Mouse (Mus musculus) gonadal fat pad, adult 2 months (tissue): ENCODE results near the gene Rnf152. TPM values are rescaled to one million over a fixed set of nuclear protein-coding genes. Genes with fewer than 3 reads are reported as not detected.

Experiments
- DNase-seq: peaks from one replicate; pipeline ENCODE4 v3.0.0-alpha.2; 2012; ENCODE audit warnings: low read depth
- polyA plus RNA-seq: library from polyadenylated mRNA; depleted of rRNA; stranded (reverse); fragments of >200 nt; gene quantifications from 2 replicates; pipeline ENCODE4 v1.2.3, GENCODE M21; 2012

Rnf152 gene
- polyA plus RNA-seq, 1 experiment: 0.62 TPM

- no peak for DNase-seq
These were observed 44.0 kb downstream of the Rnf152 start for GRCm38 (mm10) chr1:105312601-105312901.

GRCm38 (mm10) chr1:105311899-105312600 lies 44.5 kb downstream of the Rnf152 start:
- DNase-seq: no peak

DNA sequence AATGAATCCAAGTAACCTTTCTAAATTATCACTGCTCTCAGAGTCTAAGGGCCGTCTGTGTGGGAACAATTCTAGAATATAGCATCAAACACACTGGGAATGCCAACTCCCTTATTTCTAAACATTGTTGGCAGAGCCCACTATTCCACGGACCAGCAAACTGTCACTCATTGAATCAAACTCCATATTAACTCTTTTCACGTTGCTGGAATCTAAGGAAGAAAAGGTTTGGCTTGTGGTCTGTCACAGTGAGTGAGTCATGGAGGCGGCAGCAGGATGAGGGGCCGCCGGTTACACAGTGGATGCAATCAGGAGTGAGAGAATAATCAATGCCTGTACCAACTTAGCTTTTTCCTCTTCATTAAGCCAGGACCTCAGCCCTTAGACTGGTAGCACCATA lies 54.3 kb downstream of the Rnf152 start:
- no peak for DNase-seq

DNA sequence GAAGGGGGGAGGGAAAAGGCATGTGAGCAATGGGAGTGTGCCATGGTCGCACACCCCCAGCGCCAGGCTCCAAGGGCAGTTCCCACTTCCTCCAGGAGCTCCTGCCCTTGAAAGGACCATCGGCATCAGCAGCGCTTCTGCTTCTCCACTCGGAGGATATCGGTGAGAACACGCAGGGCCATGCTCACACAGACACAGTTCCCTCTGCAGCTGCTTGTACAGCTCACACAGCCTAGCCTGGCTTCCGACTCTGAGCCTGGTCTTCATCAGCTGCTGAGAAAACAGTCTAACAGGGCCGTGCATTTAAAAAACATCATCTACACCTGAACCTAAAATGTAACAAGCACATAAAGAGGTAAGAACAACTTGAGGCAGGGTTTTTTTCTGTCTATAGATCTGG lies 54.7 kb downstream of the Rnf152 start:
- no peak for DNase-seq

DNA sequence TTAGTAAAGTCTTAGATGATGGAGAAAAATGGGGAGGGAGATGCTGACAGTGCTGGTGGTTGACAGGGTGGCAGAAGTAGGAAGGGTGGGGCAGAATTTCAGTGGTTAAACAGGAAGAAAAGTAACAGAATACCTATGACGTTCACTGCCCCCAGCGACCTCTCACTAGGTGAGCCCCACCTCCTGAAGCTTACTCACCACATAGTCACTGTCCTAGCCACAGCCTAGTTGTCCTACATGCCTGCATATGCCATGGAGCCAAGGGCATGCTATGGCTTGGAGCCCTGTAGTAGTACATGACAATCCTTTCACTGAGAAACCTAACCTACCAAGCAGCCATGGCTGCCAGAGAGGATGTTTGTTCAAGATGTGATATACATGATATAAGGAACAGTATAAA lies 64.7 kb downstream of the Rnf152 start:
- DNase-seq: no peak

- DNase-seq: no peak
These were observed 69.0 kb downstream of the Rnf152 start for GRCm38 (mm10) chr1:105287536-105287935.

DNA sequence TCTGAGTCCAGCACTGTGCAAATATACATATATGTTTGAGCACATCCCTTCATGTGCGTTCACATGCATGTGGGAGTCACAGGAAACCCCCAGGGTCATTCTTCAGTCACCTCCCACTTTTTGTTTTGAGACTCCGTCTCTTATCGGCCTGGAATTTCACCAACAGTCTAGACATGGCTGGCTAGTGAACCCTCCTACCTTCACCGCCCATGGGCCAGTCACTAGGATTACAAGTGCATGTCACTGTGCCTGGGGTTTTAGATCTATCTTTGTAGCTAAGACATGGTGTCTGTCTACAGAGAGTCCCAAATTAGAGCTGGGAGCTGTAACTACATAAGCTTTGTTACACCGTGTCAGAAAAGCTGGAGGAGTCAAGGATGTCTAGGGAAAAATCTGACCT lies 69.6 kb downstream of the Rnf152 start:
- DNase-seq: no peak

DNA sequence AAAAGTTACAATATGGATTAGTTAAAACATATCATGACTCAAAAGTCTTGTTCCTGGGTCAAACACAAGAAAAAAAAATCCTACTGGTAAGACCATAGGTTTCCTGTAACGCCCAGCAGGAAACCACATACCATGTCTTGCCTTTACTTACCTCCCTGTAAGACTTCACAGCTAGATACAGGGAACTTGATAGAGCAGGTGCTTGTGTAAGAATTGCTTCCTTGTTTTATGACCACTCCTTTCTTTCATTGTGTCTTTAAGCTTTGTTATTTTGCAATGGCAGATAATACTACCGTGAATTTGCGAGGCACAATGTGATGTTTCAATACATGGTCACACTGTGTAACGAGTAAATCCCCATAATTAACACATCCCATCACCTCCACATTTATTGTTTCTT lies 71.5 kb downstream of the Rnf152 start:
- no peak for DNase-seq

DNA sequence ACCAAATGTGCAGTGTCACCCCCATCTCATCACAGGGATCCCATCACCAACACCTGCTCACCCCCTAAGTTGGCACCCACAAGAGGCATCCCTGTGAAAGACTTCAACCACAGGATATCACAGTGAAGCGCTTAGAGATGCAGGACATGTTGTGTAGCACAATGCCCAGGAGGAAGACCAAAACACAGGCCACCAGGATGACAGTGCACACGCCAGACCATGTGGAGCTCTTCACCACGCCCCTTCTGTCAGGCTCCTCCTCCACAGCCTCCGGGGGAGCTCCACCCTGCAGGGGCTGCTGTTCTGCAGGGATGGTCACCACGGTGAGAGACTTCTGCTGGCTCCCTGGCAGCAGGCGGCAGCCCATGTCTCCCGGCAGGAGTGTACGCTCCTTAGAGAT lies 72.4 kb downstream of the Rnf152 start:
- DNase-seq: no peak

DNA sequence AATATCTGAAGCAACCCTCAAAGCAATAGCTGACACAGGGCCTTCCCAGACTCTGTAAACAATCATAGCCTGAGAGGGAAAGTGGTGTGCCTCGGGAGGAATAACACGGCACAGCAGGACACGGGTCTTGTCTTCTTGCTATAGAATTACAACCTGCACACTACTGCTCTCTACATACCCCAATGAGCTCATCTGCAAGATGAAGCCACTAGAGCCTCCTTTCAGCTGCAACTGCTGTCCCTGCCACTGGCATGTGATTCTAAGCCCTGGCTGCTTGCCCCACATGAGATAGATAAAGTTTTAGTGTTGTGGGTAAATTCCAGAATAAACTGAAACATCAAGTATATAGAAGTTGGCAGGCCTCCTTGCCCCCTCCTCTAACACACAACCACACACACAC lies 75.2 kb downstream of the Rnf152 start:
- no peak for DNase-seq

DNA sequence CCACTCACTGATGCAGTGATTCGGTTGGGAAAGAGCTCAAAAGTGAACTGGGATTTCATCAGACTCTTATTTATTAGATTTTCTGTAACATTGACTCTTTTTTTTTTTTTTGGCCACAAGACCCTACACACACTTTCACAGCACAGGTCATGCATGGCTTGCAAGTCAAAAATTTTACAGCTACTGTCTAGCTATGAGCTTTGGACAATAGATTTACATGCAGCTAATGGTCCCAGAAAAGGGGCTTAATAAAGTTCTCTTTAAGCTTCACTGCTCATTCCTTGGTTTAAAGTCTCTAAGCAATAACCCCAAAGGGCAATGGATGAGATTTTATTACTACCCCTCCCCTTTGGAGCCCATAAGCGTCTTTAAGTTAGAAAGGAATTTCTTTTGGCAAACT lies 76.3 kb downstream of the Rnf152 start:
- DNase-seq: no peak

DNA sequence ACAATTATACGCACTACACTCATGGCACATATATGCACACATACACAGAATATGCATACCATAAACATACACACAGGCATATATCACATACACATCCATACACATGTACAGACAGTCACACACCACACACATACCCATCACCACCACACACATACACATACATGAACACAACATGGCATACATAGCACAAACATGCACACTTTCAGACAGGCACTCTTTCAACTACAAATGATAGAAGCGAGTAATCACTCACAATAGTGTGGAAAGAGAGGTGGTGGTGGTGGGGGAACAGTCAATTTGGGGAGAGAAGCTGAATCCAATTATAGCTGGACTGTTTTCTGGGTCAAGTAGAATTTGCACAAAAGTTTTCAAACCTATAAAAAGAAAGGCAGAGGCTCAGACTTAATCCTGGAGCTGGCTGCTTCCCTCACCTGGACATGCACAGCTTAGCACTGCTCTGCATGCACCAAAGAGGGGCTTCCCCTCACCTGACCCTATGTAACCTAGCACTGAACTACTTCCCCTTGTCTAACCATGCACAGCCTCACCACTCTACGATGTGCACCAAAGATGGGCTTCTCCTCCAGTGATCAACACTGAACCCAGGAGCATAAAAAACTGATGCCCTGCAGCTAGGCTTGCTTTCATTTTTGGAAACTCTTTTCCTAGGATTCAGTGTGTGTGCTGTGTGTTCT lies 81.9 kb downstream of the Rnf152 start:
- no peak for DNase-seq

DNA sequence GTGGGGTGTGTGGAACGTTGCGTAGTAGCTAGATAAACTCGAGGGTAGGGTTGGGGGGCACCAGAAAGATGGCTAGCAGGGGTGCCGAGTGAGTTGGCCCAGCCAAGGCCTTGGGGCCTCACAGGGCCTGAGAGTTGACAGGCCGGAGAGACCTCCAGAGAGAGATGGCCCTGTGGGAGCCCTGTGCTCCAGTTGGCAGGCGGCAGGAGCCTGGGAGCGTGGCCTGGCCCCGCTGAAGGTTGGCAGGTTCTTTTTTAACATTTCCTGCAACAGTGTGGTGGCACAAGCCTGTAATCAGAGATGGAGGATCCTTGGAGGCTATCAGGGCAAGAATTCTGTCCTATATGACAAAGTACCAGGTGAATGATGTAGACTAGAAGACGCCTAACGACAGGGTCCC lies 85.4 kb downstream of the Rnf152 start:
- no peak for DNase-seq

- DNase-seq: no peak
These were observed 93.1 kb downstream of the Rnf152 start for GRCm38 (mm10) chr1:105263283-105264033.

GRCm38 (mm10) chr1:105260200-105260599 lies 96.3 kb downstream of the Rnf152 start:
- DNase-seq: no peak

- DNase-seq: no peak
These were observed 99.3 kb downstream of the Rnf152 start for GRCm38 (mm10) chr1:105257199-105257598.

DNA sequence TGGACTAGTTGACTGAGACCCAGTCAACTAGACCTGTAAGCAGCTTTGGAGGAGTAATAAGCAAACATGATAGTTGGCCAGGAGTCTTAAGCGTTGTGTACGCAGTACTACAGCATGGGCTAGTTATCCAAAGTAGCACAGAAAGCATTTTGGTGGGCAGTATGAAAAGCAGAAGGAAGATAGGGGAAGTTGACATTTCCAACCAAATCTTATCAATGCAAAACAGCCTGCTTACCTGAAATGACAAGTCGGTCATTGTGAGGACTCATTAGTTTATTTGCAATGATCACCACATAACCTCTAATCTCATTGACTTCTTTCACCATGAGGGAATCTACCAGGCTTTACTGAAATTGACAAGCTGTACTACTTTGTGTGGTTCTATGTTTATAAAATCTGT lies 107.3 kb downstream of the Rnf152 start:
- DNase-seq: no peak

DNA sequence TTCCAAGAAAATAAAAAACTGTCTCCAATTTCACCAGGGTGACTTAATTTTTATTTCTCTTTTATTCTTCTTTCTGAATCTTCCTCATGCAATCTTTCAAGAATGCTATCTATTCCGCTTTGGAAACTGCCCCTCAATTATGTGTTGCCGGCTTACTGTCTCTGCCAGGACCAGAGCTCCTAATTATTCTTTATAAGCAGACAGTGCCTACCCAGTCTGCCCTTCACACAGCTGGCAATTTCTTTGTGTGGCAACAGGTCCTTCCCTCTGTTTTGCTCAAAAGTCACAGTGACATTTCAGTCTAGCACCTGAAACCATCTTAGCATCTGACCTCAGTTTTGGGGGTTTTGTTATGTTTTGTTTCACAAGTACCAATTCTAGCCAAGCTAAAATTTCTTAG lies 109.9 kb downstream of the Rnf152 start:
- DNase-seq: no peak

GRCm38 (mm10) chr1:105246075-105246574 lies 110.4 kb downstream of the Rnf152 start:
- no peak for DNase-seq

- no peak for DNase-seq
These were observed 113.0 kb downstream of the Rnf152 start for GRCm38 (mm10) chr1:105243359-105244142.

DNA sequence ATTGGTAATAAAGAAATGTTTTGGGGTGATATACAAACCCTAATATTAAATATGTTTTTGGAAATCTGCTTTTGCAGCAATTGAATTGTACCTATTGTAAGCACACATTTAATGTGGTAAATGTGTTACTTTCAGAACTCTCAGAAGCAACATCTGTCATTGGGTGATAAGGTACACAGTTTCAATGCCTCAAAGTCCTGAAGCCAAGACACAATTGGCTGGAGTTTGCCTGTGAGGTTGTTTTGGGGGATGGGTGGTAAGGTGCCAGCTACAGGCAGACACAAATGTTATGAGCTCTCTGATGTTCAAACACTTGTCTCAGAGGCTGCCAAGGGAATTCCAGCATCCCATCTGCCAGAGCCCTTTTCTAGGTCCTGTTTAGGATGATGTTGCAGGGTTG lies 116.3 kb downstream of the Rnf152 start:
- DNase-seq: no peak
